Mouse (Mus musculus) activated CD4-positive, CD25-positive, alpha-beta regulatory T cell, adult 4 months (primary cell): ENCODE results near the gene Itpr1. TPM values are rescaled to one million over a fixed set of nuclear protein-coding genes. Genes with fewer than 3 reads are reported as not detected.

Experiments
- ATAC-seq: one replicate; pipeline ENCODE4 v1.8.0; 2017
- polyA plus RNA-seq, 2 experiments: library from polyadenylated mRNA; unstranded; fragments of 100-300 nt; shearing (Covaris generic); gene quantifications; one replicate each; pipeline ENCODE4 v1.2.1; 2017

Gene Itpr1
- polyA plus RNA-seq, 2 experiments from 2014 or later = 15.8 to 21.2 TPM

DNA sequence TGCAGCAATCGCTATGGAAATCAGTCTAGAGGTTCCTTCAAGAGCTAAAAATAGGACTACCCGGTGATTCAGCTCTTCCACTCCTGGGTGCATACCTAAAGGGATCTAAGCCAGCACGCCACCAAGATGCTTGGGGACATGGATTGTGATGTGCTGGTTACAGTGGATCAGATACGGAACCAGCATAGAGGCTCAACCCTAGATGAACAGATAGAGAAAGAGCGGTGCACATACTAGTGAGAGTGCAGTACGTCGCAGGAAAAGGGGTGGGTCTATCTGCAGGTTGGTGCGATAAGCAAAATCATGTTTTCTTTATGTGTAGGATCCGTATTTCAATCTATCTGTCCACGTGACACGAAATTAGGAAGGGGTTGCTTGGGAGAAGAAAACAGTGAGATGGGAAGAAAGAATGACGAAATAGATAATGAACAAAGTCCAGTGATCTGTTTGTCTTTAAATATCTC, 113.1 kb downstream of the Itpr1 start:
- peak; percentile 20 for ATAC-seq

DNA sequence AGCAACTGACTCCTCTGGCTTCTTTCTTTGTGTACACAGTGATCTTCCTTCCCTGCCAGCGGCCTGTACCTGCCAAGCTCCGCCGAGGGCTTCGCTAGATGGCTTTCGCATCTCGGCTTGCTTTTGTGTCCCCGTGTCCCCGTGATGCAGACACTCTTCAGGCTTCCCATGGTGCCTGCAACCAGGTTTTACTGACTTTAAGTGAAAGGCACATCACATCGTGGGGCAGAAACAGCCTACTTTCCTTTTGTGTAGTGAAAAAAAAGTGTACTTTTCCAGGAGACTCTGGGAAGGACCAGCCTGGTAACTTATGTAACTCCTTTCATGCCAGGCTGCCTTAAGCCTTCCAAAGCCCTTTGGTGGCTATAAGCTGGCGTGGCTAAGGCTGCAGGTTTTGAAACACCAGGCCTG, 113.9 kb downstream of the Itpr1 start:
- no peak for ATAC-seq

DNA sequence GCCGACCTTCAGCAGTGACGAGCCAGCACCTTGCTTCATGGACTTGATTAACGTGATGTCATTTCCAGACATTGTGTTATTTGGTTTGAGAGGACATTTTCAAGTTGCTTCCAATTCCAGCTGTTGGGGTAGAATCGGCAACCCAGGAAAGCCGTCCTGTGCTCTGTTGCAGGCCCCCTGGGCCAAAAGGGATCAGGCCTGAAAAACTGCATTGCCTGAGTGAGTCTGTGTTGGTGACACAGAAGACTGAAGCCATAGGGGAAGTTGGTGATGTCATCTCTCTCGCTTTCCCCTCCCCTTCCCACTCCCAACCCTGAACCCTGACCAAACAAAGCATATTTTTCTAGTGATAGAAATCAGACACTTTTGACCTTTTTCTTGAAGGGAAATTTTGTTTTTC, 114.7 kb downstream of the Itpr1 start:
- no peak for ATAC-seq

DNA sequence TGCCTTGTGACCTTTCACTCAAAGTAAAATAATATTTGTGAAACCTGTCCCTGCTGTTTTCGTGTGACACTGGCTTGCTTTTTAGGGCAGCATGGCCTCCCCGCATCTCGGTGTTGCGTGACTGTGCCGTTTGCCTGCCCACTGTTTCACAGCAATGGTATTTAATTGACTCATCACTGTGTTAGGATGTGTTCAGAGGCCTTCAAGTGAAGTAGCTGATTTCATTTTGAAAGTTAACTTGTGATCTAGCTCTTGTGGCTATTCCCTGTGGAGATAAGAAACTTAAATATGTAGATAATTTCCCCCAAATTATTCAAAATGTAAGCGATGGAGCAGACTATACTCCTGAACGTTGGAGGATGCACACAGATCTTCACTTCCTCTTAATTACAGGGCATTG, 115.4 kb downstream of the Itpr1 start:
- ATAC-seq = no peak

DNA sequence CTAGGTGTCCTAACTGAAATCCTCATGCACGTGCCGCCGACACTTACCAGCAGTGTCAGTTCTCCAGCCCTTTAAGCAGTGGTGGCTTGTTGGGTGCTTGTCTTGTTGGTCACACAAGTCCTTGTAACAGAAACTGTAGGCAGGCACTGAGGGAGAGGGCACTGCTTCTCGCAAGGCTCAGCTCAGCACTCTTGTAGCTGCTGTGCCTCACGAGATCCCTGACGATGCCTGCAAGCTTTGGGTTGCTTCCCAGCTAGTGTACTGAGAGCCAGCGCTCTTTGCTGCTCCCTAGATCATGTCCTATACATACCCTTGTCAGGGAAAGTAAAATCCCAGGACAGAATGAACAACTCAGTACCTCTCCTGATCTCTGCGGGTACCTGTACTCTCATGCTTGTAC, 117.6 kb downstream of the Itpr1 start:
- no peak for ATAC-seq

DNA sequence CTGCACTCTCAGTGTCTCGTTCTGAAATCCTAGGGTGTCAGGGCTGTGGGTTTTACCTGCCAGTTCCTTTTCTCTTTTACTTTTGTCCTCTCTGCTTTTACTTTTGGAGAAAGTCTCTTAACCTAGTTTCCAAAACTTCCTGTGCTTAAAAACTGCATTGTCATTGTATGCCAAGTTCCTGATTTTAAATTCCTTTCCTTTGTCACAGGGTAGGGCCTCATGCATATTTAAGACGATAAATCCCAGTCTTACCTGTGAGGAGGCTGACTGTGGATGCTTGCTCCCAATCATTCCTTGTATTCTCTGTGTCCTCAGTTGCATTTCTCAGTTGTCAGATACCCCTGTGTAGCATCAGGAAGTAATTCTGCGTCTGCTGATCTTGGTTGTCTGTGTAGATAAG, 118.4 kb downstream of the Itpr1 start:
- no peak for ATAC-seq

DNA sequence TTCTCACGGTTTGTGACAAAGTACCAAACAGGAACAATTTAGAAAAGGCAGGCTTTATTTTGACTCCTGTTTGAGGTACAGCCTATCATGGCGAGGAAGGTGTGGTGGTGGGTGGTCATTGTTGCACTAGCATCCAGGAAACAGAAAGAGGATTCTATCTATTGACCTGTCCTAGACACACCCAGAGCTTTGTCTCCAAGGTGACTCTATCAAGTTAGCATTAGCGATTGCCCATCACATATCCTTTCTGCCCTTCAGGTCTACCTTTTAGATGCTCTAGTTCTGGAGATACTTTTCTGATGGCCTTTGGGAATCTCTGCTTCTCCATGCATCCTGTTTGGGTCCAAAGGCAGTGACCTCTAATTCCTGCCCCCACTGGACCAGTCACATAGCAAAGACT, 121.2 kb downstream of the Itpr1 start:
- no peak for ATAC-seq

DNA sequence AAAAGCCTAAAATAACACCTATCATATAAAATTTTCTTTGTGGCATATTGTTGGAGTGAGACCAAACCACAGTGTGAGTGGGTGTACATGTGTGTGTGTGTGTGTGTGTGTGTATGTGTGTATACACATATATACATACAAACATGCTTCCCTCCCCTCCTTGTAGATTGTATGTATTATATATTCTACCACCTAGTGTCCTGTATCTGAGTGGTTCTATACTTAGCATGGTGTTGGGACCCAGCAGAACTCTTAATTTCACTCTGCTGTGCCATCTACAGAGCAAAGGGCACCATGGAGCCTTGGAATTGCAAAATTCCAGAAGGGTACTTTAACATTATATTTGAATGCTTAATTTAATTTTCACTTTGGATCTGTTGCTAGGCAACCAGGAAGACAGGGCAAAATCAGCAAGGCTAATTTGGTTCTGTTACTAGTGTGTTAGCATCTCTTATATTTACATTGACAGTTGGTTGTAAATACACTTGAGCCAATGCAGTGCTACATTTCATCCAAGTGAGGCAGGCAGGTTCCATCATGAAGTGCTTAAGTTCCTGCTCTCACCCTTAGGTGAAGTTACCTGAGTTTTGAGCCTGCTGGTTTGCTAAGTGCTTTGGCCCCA, 122.4 kb downstream of the Itpr1 start:
- ATAC-seq = no peak

DNA sequence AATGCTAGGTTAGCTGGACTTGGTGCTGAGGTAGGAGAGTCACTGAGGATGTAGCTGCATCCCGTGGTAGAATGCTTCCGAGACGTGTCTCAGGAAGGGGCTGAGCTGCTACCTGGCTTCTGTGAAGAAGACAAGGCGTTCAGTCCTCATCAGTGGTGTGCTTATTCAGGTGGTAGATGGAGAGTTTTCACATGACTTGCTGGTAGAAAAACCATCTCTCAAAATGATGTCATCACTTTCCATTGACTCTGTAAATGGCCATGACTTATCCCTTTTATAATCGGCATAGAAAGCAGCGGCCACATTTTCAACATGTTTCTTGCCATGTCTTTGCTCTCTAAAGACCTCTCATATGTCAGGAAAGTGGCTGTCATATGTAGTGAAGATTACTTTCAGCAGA, 123.6 kb downstream of the Itpr1 start:
- no peak for ATAC-seq

DNA sequence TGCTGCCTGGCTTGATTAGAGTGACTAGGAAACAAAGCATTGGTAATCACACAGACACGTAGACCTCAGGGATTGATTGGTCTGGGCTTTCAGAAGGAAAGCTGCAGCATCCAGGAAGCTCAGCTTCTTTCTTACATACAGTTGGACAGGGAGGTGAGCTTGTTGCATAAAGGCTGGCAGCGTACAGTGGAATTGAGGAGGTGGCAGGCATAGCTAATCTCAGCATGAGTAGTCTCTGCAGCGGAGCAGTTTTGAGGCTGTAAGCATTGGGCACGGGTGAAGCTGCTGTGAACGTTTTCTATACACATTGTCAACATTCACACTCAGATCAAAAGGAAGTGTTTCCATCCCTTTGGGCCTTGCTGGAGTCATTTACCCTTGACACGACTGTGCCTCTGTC, 124.4 kb downstream of the Itpr1 start:
- no peak for ATAC-seq

DNA sequence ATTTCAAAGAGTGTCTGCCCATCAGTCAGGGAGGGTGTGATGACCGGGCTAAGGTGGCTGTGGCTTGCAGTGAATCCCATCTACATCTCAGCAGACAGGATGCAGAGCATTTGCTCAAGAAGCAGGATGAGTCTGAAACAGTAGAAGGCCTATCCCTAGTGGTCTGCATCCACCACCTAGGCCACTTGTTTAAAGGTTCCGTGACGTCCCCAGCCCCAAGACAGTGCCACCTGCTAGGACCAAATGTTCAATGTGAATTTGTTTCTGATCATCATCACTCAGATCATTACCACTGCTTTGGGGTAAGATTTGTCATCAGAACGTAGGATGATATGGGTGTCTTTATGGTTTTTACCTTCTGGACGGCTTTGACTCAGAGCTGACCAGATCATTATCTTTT, 125.5 kb downstream of the Itpr1 start:
- peak; percentile 47 for ATAC-seq

DNA sequence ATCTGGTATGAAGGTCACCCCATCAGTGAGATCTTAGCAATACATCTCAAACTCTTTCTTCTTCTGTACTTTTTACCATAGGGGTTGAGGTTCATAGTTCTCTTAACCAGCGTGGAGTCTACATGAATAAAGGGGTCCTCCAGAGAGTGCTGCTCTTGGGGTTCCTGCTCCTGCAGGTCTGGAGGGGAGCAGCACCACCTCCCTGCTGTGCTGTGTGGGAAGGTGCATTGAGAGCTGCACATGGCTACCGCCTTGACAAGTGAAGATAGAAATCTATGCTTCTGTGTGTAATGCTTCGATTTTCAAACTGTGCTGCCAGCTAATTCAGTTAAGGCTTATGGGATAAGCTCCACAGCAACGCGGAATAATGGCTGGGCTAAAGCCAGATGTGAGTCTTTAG, 130.1 kb downstream of the Itpr1 start:
- no peak for ATAC-seq

DNA sequence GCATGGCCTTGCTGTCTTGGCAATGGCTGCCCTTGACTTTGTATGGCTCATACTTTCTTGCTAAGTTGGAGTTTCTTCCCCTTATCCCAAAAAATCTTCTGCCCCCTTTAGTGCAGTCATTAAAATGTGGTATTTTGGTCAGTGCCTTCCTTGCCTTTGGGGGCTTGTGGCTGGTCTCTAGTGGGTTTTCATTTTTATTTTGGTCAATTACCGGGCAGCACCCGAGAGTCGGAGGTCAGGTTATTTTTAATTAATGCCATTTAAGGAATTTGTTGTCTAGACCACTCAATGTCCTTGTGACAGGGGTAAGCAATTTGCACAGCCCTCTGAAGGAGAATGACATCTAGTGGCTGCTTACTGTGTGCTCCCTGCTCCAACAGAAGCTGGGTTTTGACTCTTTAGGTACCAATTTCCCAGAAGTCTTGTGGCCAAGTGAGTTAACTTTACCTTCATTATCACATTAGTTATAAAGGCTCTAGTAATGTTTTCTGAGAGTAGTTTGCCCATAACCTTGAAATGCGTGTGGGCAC, 130.9 kb downstream of the Itpr1 start:
- no peak for ATAC-seq

DNA sequence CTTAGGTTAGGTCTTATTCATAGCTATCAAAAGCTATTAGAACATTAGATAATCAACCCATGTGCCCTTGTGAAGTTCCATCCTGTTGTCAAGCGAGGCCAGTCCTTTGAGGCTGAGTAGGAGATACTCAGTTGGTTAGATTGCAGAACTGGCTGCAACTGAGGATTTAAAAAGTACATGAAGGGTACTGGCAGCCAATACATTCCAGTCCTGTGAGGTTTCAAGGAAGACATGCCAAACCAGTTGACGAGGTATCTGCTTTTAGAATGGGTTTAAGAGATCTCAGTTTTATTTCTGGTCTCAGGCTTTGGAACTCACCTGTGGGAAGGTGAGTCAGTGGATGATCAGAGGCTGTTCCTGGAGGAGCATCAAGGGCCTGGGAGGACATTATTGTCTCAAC, 137.9 kb downstream of the Itpr1 start:
- ATAC-seq = no peak

DNA sequence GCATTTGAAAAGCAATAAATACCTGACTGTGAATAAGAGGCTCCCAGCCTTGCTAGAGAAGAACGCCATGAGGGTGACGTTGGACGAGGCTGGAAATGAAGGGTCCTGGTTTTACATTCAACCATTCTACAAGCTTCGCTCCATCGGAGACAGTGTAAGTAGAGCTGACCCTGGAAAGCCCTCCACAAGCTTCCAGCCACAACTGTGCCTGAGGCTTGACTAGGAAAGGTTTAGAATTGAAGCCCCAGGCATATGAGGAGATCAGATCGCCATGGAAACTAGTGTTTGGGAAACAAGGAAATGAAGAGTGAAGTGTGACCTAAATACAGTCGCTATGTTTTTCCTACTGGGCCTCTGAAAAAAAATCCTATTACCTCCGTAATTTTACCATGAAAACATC, 139.1 kb downstream of the Itpr1 start:
- ATAC-seq = no peak

DNA sequence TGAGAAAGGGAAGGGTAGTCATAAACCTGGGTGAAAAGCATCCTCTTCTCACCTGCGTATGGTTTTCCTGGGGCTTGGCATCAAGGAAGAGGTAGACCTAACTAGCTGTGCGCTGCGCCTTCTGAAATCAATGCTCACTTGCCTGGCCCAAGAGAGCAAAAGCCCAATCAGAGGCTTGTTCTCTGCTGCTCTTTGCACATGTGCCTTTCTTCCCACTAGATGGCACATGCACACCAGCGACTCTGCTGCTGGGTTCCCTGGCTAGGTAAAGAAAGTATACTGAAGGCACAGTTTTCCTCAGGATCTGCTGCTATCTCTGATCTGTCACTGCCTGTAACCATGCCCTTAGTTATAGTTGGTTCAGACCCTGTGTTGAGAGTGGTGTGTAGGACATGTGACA, 154.5 kb downstream of the Itpr1 start:
- ATAC-seq = no peak

DNA sequence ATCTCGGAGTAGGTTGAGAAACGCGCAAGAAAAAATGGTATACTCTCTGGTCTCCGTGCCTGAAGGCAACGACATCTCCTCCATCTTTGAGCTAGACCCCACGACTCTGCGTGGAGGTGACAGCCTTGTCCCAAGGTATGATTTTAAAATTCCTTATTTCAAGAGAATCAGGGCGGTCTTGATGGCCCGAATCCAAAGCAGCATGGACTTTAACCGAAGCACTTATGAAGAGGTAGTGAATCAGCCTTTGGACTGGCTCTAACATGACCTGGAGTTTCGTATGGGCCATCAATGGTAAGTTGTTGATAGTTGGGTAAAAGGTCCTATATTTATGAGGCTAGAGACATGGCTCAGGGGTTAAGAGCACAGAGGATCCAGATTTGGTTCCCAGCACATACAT, 156.1 kb downstream of the Itpr1 start:
- ATAC-seq = no peak

DNA sequence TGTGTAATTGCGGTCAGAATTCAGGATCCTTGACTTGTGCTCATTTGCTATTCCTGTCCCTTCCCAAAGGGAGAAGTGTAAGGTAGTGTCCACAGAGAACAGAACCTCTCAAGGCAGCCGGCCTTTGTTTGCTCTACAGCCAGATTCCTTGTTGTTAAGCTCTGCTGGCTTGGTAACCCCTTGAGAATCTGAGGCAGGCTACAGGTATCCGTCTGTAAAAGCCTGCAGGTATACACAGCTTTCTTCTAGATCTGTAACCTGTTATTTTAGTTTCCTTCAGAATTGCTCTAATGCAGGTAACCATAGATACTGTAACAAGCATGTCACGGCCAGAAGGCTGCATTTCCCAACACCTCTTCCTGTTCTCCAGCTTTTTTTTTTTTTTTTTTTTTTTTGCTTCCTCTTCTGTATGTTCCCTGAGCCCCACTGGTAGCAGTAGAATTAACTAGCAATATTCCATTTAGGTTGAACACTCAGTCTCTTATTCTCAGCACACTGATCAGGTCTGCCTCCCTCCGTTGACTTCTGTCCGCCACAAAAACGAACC, 158.5 kb downstream of the Itpr1 start:
- ATAC-seq = no peak

DNA sequence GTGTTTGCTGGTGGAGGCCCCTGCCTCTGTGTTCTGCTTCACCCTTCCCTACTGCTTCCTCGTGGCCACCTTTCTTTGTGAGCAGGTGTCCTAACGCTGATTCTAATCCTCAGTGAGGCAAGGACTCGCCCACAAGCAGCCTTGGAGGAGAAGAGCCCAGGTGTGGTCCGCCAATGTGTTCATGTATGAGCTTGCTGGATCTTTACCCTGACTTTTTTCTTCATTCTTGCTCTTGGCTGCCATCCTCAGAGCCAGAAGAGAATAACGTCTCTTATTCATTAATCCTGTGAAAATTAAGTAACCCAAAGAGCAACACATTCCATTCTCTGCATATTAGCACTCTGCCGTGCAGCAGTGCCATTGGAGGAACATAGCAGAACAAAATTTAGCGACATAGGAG, 161.1 kb downstream of the Itpr1 start:
- ATAC-seq = no peak

DNA sequence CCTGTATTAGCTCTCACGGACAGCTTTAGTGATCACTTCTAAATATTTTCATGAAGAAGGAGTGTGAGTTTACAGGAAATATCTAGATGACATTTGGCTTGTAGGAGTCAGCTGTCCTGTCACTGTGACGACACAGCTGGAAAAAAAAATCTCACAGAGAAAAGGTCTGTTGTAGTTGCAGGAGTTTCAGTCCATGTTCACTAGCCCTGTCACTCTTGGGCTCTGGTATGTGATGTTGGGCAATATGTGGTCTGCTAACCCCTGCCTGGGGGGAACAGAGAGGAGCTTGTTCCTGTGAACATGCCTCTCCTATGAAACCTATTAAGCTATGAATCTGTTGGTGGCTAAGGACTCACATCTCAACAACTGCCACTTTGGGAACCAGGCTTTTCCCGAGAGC, 166.1 kb downstream of the Itpr1 start:
- ATAC-seq = no peak

DNA sequence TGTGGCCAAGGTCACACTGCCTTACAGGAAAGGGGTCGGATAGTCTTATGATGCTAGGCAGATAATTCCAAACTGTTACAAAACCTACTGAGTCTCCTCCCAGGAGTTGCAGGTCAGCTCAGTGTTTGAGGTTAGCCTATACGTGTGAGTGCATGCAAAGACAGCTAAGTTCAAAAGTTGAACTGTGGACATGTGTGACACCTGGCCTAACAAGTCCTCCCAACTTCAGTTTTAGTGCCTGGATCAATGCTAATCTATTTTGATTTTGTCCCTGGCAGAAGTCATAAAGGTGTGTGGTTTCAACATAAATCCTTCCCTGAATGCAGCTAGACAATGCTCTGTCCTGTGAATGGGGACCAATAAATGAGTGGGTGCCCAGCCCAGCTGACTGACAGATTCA, 167.3 kb downstream of the Itpr1 start:
- ATAC-seq = no peak

DNA sequence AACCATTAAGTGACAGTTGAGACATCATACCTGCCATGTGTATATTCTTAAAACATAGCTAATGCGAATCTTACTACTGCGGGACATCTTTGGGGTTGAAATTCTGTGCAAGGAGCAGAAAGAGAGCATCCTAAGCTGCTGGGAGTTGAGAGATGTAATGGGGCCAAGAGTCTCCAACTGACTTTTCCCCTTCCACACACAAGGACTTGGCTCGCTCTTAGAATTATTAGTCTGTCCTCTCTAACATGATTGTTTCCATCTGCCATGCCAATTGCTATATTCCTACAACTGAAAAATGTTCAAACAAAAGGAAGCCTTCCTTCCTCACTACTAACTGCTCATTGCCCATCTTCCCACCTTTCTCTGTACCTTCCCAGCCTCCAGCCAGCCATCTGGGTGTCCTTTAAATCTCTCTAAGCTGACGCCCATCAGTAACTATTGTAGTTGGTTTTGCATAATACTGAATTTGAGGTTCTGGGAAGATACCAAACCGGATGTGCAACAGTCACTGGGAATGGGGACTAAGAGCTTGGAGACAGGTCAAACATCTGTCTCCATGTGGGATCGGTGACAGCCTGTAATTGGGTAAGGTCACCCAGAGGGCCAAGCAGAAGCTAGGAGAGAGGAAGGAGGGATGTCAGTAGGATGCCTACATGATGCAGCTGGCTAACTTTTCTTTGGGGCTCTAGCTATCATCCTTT, 177.9 kb downstream of the Itpr1 start:
- ATAC-seq = no peak

DNA sequence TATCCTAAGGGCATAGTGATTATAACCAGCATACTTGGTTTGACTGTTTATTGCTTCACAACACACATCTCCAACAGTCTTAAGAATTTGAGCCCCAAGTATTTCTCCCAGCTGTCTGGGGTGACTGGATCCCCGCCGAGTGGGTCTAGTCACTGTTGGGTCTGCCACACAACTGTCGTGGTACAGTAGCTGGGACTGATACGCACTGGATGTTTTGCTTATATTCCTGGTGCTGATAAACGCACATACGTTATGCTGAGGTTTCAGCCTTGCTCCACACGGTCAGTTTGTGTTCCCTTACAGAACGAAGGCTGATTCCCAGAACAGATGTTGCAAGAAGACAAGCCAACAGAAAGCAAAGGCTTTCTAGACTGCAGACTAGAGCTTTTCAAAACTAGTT, 180.2 kb downstream of the Itpr1 start:
- ATAC-seq = no peak

DNA sequence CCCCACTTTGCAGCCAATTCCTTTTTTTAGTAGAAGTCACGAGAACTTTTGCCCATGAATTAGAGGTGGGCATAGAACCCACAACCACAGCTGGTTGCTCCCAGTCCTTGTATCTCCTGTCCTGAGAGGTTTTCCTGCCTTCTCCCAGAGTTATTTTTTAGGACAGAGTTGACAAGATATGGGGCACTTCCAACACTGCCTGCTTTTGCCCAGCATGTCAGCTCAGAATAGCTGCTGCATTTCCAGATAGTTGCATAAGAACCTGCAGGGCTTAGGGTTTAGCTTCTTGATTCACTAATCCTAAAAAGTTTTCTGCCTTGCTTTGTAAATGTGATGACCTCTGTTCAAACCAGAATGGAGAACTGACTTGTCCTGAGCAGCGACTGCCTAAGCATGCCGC, 185.1 kb downstream of the Itpr1 start:
- no peak for ATAC-seq
